Mouse (Mus musculus) heart, embryonic 11.5 days (tissue): Measurements from ENCODE around the gene Cdk5. TPM values are rescaled to one million over a fixed set of nuclear protein-coding genes. Genes with fewer than 3 reads are reported as not detected.
A peak's percentile ranks its signal among the peaks of the same experiment; 100 is the strongest.

Experiments used
- ATAC-seq: fragments of 200-750 bp; cut with Nextera tagmentation; replicated peaks from 2 replicates; pipeline ENCODE4 v1.8.0; 2017; ENCODE audit warnings: moderate library complexity; ENCODE audit not compliant: insufficient number of reproducible peaks, low FRiP score, low TSS enrichment
- H3K27ac ChIP-seq: fragments of 300-500 bp; sonication (generic); 2 replicates; pipeline ENCODE4 v1.5.1; 2014; ENCODE audit warnings: mild to moderate bottlenecking, low read depth, low read length
- H3K27me3 ChIP-seq: fragments of 300-500 bp; sonication (generic); 2 replicates; pipeline ENCODE4 v1.6.1; 2014; ENCODE audit warnings: mild to moderate bottlenecking, low read length, mixed read lengths; ENCODE audit not compliant: control insufficient read depth, insufficient read depth
- H3K36me3 ChIP-seq: fragments of 300-500 bp; sonication (generic); 2 replicates; pipeline ENCODE4 v1.6.1; 2014; ENCODE audit warnings: mild to moderate bottlenecking, low read length, moderate library complexity, mixed read lengths; ENCODE audit not compliant: control insufficient read depth, insufficient read depth
- H3K4me1 ChIP-seq: fragments of 300-500 bp; sonication (generic); 2 replicates; pipeline ENCODE4 v1.6.1; 2014; ENCODE audit warnings: low read length; ENCODE audit not compliant: control insufficient read depth, insufficient read depth
- H3K4me2 ChIP-seq: fragments of 300-500 bp; sonication (generic); 2 replicates; pipeline ENCODE4 v1.6.1; 2014; ENCODE audit warnings: mild to moderate bottlenecking, moderate library complexity
- H3K4me3 ChIP-seq: fragments of 300-500 bp; sonication (generic); 2 replicates; pipeline ENCODE4 v1.5.1; 2014; ENCODE audit warnings: low read depth, low read length
- H3K9ac ChIP-seq: fragments of 300-500 bp; sonication (generic); 2 replicates; pipeline ENCODE4 v1.6.1; 2014; ENCODE audit warnings: mild to moderate bottlenecking, low read depth, low read length, moderate library complexity
- H3K9me3 ChIP-seq: fragments of 300-500 bp; sonication (generic); replicated peaks from 2 replicates; pipeline ENCODE4 v1.6.1; 2016; ENCODE audit warnings: low read length; ENCODE audit not compliant: control insufficient read depth
- WGBS: fragments of 180-500 bp; shearing (Covaris S2); extraction: QIAGEN DNeasy Blood & Tissue Kit; methylation state at CpG from one replicate; pipeline ENCODE4 v1.1.7; 2014; ENCODE audit not compliant: insufficient replicate concordance; 5-methylcytosine and 5-hydroxymethylcytosine counted together
- polyA plus RNA-seq: library from polyadenylated mRNA; unstranded; fragments of >200 nt; fragmentation: Nextera tagmentation; extraction: Ambion mirVana; gene quantifications from 2 replicates; pipeline ENCODE4 v1.2.1, GENCODE M21; 2014

Cdk5 gene
- polyA plus RNA-seq, 1 experiment from 2014 or later: 34.0 TPM

DNA sequence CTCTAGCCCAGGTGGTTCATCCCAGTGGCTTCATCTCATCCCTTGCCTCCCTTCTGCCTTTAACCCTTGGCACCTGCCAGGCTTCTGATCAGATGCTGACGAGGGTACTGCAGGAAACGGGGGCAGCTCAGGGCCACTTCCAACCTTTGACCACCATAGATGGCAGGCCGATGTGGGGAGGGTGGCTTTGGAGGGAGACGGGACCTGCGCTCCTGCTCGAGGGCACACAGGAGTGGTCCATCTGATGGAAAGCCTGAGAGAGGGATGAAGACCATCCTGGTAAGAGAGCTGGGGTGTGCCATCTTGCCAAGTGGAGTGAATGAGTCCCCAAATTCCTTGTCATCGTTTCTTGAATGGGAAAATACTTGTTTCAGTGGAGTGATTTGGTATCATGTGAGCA, 19.9 kb upstream of the Cdk5 start:
- ATAC-seq: no peak
- no peaks in the 10 kb centered on the region for H3K27me3 ChIP-seq
- H3K4me3 ChIP-seq: no peak overlapping the region
- H3K9ac ChIP-seq: no peak overlapping the region
- H3K4me1 ChIP-seq: peaks cover 21% of the 10 kb centered on the region
- WGBS: 85% methylated on average over 7 of the region's 7 CpGs
- no peak overlapping the region for H3K27ac ChIP-seq
- no peak overlapping the region; the same call in 1 of the 2 replicates for H3K4me2 ChIP-seq
- peaks cover 26% of the 10 kb centered on the region for H3K36me3 ChIP-seq
- no peaks in the 10 kb centered on the region for H3K9me3 ChIP-seq

DNA sequence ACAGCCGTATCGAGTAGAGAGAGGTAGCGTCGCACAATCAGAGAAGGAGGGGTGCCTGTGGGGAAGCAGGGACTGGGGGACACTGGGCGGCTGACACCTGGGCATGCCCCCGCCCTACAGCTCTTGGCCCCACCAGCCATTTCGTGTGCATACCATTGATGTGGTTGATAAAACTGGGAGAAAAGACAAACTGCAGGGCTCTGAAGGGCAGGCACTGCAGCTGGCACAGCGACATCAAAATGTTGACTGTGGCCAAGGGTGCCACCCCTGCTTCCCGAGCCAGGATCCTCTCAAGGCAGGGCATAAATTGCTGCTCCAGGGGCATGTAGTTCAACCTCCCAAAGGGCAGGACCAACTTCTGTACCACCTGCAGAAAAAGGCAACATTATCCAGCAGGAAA, 18.7 kb upstream of the Cdk5 start:
- H3K4me3 ChIP-seq: no peak overlapping the region
- H3K9me3 ChIP-seq: no peaks in the 10 kb centered on the region
- H3K36me3 ChIP-seq: peaks cover 26% of the 10 kb centered on the region
- H3K4me1 ChIP-seq: peaks cover 13% of the 10 kb centered on the region
- no peaks in the 10 kb centered on the region for H3K27me3 ChIP-seq
- H3K27ac ChIP-seq: no peak overlapping the region
- no peak for ATAC-seq
- H3K9ac ChIP-seq: no peak overlapping the region
- H3K4me2 ChIP-seq: no peak overlapping the region
- WGBS: 86% methylated on average over 9 of the region's 9 CpGs

GRCm38 (mm10) chr5:24441187-24441586, 17.9 kb upstream of the Cdk5 start:
- peaks cover 13% of the 10 kb centered on the region for H3K4me1 ChIP-seq
- WGBS: 90% methylated on average over 8 of the region's 8 CpGs
- peaks cover 26% of the 10 kb centered on the region for H3K36me3 ChIP-seq

GRCm38 (mm10) chr5:24433993-24434392, 10.7 kb upstream of the Cdk5 start:
- Histone ChIP-seq H3K9ac (no peak overlapping the region), H3K4me2 (no peak overlapping the region), H3K27ac (no peak overlapping the region), H3K4me3 (no peak overlapping the region), H3K36me3 (peaks cover 42% of the 10 kb centered on the region), H3K4me1 (peaks cover 6% of the 10 kb centered on the region), H3K27me3 (no peaks in the 10 kb centered on the region), H3K9me3 (no peaks in the 10 kb centered on the region)
- no peak for ATAC-seq
- 86% methylated on average over 8 of the region's 8 CpGs for WGBS

More at GRCm38 (mm10) chr5:24441187-24441586, 17.9 kb upstream of the Cdk5 start:
- Histone ChIP-seq H3K4me2 (no peak overlapping the region), H3K27ac (no peak overlapping the region), H3K27me3 (no peaks in the 10 kb centered on the region), H3K9ac (no peak overlapping the region; the same call in 1 of the 2 replicates), H3K4me3 (no peak overlapping the region), H3K9me3 (no peaks in the 10 kb centered on the region)
- ATAC-seq: no peak

DNA sequence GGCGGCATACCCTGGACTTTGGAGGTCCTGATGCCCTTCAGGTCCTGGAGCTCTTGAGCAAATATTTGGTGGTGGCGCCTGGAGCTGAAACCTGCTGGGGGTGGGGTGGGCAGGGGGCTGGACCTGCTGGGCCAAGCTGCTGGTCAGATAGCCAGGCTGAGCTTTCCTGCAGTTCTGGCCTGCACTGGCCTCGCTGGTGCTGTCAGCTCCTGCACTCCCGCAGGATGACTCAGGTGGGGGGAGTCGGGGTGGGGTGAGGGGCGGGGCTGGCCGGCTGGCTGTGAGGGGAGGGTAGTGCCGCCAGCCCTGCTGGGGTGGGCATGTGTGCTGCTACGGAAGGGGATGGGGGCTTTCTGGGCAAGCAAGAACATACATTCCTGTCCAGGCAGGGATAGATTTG, 5.3 kb upstream of the Cdk5 start:
- Histone ChIP-seq H3K27me3 (no peaks in the 10 kb centered on the region), H3K4me2 (peak overlapping the region; percentile 45), H3K9me3 (no peaks in the 10 kb centered on the region), H3K9ac (no peak overlapping the region; the same call in 1 of the 2 replicates), H3K4me1 (peaks cover 44% of the 10 kb centered on the region), H3K4me3 (no peak overlapping the region), H3K27ac (no peak overlapping the region), H3K36me3 (peaks cover 28% of the 10 kb centered on the region)
- 12% methylated on average over 9 of the region's 9 CpGs for WGBS
- ATAC-seq: no peak

GRCm38 (mm10) chr5:24427981-24428402, 4.7 kb upstream of the Cdk5 start:
- peak overlapping the region; percentile 45 for H3K4me2 ChIP-seq
- 0 out of 2 replicates have a peak overlapping the region, but pooled peaks have one; percentile 5 for H3K4me3 ChIP-seq
- H3K4me1 ChIP-seq: peaks cover 38% of the 10 kb centered on the region
- no peak for ATAC-seq
- peaks cover 28% of the 10 kb centered on the region for H3K36me3 ChIP-seq
- H3K9me3 ChIP-seq: no peaks in the 10 kb centered on the region
- H3K27ac ChIP-seq: no peak overlapping the region
- no peaks in the 10 kb centered on the region for H3K27me3 ChIP-seq
- no peak overlapping the region for H3K9ac ChIP-seq
- 12% methylated on average over 15 of the region's 15 CpGs for WGBS

DNA sequence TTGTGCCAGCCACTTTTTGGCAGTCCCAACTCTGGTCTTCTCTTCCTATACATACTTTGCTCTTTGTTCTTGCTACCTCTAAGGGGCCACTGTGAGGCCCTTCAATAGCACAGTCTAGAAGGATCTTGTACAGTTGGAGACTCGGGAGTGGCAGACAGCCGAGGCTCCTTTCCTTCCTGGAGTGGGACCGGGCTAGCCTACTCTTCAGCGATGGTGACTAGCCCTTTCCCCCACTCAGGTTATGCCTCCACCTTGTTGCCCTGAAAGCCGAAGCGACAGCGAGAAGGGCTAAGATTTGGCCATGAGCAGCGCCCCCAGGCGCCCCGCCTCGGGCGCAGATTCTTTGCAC, 3.9 kb upstream of the Cdk5 start:
- WGBS: 12% methylated on average over 12 of the region's 12 CpGs
- peak overlapping the region; percentile 45; the same call in 1 of the 2 replicates for H3K4me2 ChIP-seq
- peaks cover 23% of the 10 kb centered on the region for H3K36me3 ChIP-seq
- no peak overlapping the region for H3K9ac ChIP-seq
- H3K4me3 ChIP-seq: no peak overlapping the region
- no peaks in the 10 kb centered on the region for H3K9me3 ChIP-seq
- no peak overlapping the region for H3K27ac ChIP-seq
- no peak for ATAC-seq
- peaks cover 41% of the 10 kb centered on the region for H3K4me1 ChIP-seq
- no peaks in the 10 kb centered on the region for H3K27me3 ChIP-seq

DNA sequence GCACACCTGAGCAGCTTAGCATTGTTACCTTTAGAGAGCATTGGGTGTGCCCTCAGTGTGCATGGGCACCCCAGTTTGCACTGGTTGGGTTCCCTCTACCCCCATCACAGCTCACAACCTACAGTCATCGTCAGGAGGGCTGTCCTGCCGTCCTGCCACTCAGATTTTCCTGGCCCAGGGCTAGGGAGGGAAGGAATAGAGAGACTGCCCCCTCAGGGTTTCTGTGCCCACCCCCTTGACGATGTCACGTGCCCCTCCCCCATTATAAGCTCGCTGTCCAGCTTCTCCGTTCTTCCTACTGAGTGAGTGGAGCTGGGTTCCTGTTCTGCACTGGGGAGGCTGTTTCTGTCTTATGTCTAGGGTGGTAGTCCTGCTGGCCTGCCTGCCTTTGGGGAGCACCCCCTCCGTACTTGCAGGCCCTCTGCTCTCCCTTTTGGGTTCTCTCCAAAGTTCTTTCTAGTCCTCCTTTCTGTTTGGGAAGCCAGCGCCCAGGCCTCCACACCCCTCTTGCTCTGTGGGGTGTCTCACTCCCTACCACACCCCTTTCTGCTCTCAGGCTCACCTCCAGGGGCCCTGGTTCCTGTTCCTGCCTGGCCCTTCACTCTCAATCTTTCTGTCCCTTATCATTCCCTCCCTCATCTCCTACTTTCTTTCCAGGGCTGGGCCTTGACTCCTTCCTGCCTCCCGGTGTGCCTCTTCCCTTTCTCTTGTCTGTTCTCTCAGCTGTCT, 3.4 kb upstream of the Cdk5 start:
- WGBS: 14% methylated on average over 9 of the region's 9 CpGs
- H3K36me3 ChIP-seq: peaks cover 20% of the 10 kb centered on the region
- ATAC-seq: no peak

GRCm38 (mm10) chr5:24426037-24426432, 2.7 kb upstream of the Cdk5 start:
- peaks cover 13% of the 10 kb centered on the region for H3K36me3 ChIP-seq
- H3K27me3 ChIP-seq: no peaks in the 10 kb centered on the region
- H3K9me3 ChIP-seq: no peaks in the 10 kb centered on the region
- ATAC-seq: no peak
- H3K4me3 ChIP-seq: peak overlapping the region; percentile 74
- no peak overlapping the region for H3K27ac ChIP-seq
- peaks cover 41% of the 10 kb centered on the region for H3K4me1 ChIP-seq
- H3K9ac ChIP-seq: peak overlapping the region; percentile 87
- 3% methylated on average over 10 of the region's 10 CpGs for WGBS
- peak overlapping the region; percentile 95 for H3K4me2 ChIP-seq

More for the DNA sequence above, 3.4 kb upstream of the Cdk5 start:
- H3K9me3 ChIP-seq: no peaks in the 10 kb centered on the region
- peak overlapping the region; percentile 95 for H3K4me2 ChIP-seq
- peaks cover 41% of the 10 kb centered on the region for H3K4me1 ChIP-seq
- no peaks in the 10 kb centered on the region for H3K27me3 ChIP-seq
- H3K4me3 ChIP-seq: peak overlapping the region; percentile 74
- H3K27ac ChIP-seq: no peak overlapping the region
- no peak overlapping the region for H3K9ac ChIP-seq
